Mouse (Mus musculus) CH12.LX (cell line): ENCODE results near the gene Plekha5. TPM values are rescaled to one million over a fixed set of nuclear protein-coding genes. Genes with fewer than 3 reads are reported as not detected.

Experiments used
- DNase-seq: peaks from one replicate; pipeline ENCODE4 v3.0.0-alpha.2; 2013; ENCODE audit errors: extremely low read depth
- H3K27ac ChIP-seq: 2 replicates; pipeline ENCODE4 v1.5.1; 2012; ENCODE audit warnings: low read depth, mild to moderate bottlenecking, control low read depth, moderate library complexity; ENCODE audit not compliant: insufficient read depth
- H3K27me3 ChIP-seq: replicated peaks from 2 replicates; pipeline ENCODE3; 2012; ENCODE audit warnings: inconsistent platforms
- H3K36me3 ChIP-seq, 2 experiments: replicated peaks in 1 of 2; 2 replicates each; pipeline versions ENCODE3 to v1.6.1; 2012; ENCODE audit warnings: inconsistent platforms in 1 of 2, low read length in 1 of 2, mild to moderate bottlenecking in 1 of 2, mixed read lengths in 1 of 2, moderate library complexity in 1 of 2; ENCODE audit not compliant: control insufficient read depth in 1 of 2, insufficient read depth in 1 of 2
- H3K4me1 ChIP-seq, 2 experiments: 2 replicates each; pipeline ENCODE4 v1.6.1; 2012; ENCODE audit warnings: inconsistent platforms in 1 of 2, moderate library complexity in 1 of 2; ENCODE audit not compliant: insufficient read depth in 2 of 2, control insufficient read depth in 1 of 2
- H3K4me2 ChIP-seq: 2 replicates; pipeline ENCODE4 v1.6.1; 2012; ENCODE audit warnings: low read depth, mild to moderate bottlenecking, control low read depth; ENCODE audit not compliant: poor library complexity, insufficient read depth, severe bottlenecking
- H3K4me3 ChIP-seq, 3 experiments: fragments of 150-350 bp in 1 of 3; sonication (generic) in 1 of 3; replicated peaks in 1 of 3; 2 replicates each; pipeline versions ENCODE3 to v1.5.1; 2011 to 2012; ENCODE audit warnings: low read depth in 2 of 3, low read length in 2 of 3, mild to moderate bottlenecking in 2 of 3, moderate library complexity in 2 of 3, control low read depth in 1 of 3, improper control_type of control experiment in 1 of 3, inconsistent platforms in 1 of 3, mixed read lengths in 1 of 3; ENCODE audit not compliant: poor library complexity in 1 of 3
- H3K79me2 ChIP-seq: replicated peaks from 2 replicates; pipeline ENCODE4 v1.6.1; 2012; ENCODE audit warnings: mild to moderate bottlenecking, moderate library complexity; ENCODE audit not compliant: control insufficient read depth, poor library complexity, insufficient read depth, severe bottlenecking; ENCODE audit errors: extremely low read depth
- H3K9ac ChIP-seq: 2 replicates; pipeline ENCODE4 v1.6.1; 2012; ENCODE audit warnings: low read depth, mild to moderate bottlenecking, control low read depth, moderate library complexity; ENCODE audit not compliant: insufficient read depth
- H3K9me3 ChIP-seq: replicated peaks from 2 replicates; pipeline ENCODE3; 2012; ENCODE audit warnings: low read length, inconsistent platforms, mixed read lengths
- BHLHE40 ChIP-seq: IDR thresholded peaks from 2 replicates; pipeline ENCODE4 v1.6.1; 2011; ENCODE audit warnings: mild to moderate bottlenecking, low read depth, low read length, improper control_type of control experiment
- CHD1 ChIP-seq: IDR thresholded peaks from 2 replicates; pipeline ENCODE4 v1.6.1; 2012; ENCODE audit warnings: low read depth, low read length, improper control_type of control experiment, inconsistent platforms
- ELF1 ChIP-seq: IDR thresholded peaks from 2 replicates; pipeline ENCODE4 v1.6.1; 2014; ENCODE audit warnings: low read depth, mild to moderate bottlenecking, inconsistent platforms, low read length, improper control_type of control experiment
- ETS1 ChIP-seq: conservative IDR thresholded peaks from 2 replicates; pipeline ENCODE4 v1.6.1; 2012; ENCODE audit warnings: low read depth, mild to moderate bottlenecking, inconsistent platforms, low read length, improper control_type of control experiment, moderate library complexity
- GABPA ChIP-seq: IDR thresholded peaks from 2 replicates; pipeline ENCODE4 v1.6.1; 2012; ENCODE audit warnings: low read depth, low read length, improper control_type of control experiment, inconsistent platforms; ENCODE audit not compliant: insufficient replicate concordance
- HCFC1 ChIP-seq: IDR thresholded peaks from 2 replicates; pipeline ENCODE4 v1.6.1; 2012; ENCODE audit warnings: low read depth, mild to moderate bottlenecking, inconsistent platforms, low read length, improper control_type of control experiment
- IRF4 ChIP-seq: IDR thresholded peaks from 2 replicates; pipeline ENCODE4 v1.6.1; 2014; ENCODE audit warnings: low read depth, mild to moderate bottlenecking, inconsistent platforms, low read length, improper control_type of control experiment
- JUN ChIP-seq: IDR thresholded peaks from 2 replicates; pipeline ENCODE4 v1.6.1; 2011; ENCODE audit warnings: low read depth, mild to moderate bottlenecking, low read length, improper control_type of control experiment, moderate library complexity; ENCODE audit not compliant: insufficient read depth
- JUND ChIP-seq: conservative IDR thresholded peaks from 2 replicates; pipeline ENCODE4 v1.6.1; 2011; ENCODE audit warnings: low read depth, low read length, improper control_type of control experiment
- KAT2A ChIP-seq: IDR thresholded peaks from 2 replicates; pipeline ENCODE4 v1.6.1; 2012; ENCODE audit warnings: low read length, improper control_type of control experiment, inconsistent platforms; ENCODE audit not compliant: insufficient replicate concordance
- MAFK ChIP-seq: IDR thresholded peaks from 2 replicates; pipeline ENCODE4 v1.6.1; 2011; ENCODE audit warnings: low read length, improper control_type of control experiment; ENCODE audit not compliant: insufficient replicate concordance
- MAX ChIP-seq: IDR thresholded peaks from 2 replicates; pipeline ENCODE4 v1.6.1; 2011; ENCODE audit warnings: low read length, improper control_type of control experiment
- MXI1 ChIP-seq: IDR thresholded peaks from 2 replicates; pipeline ENCODE4 v1.6.1; 2011; ENCODE audit warnings: mild to moderate bottlenecking, low read depth, low read length, improper control_type of control experiment
- MYC ChIP-seq: IDR thresholded peaks from 2 replicates; pipeline ENCODE4 v1.6.1; 2011; ENCODE audit warnings: low read depth, mild to moderate bottlenecking, improper control_type of control experiment, low read length
- NELFE ChIP-seq: IDR thresholded peaks from 2 replicates; pipeline ENCODE4 v1.6.1; 2011; ENCODE audit warnings: low read depth, low read length, improper control_type of control experiment
- NRF1 ChIP-seq: IDR thresholded peaks from 2 replicates; pipeline ENCODE4 v1.6.1; 2014; ENCODE audit warnings: low read depth, mild to moderate bottlenecking, inconsistent platforms, low read length, improper control_type of control experiment, moderate library complexity
- PAX5 ChIP-seq: IDR thresholded peaks from 2 replicates; pipeline ENCODE4 v1.6.1; 2012; ENCODE audit warnings: low read length, inconsistent platforms, mixed read lengths
- POLR2AphosphoS2 ChIP-seq: IDR thresholded peaks from 2 replicates; pipeline ENCODE4 v1.6.1; 2011; ENCODE audit warnings: low read depth, low read length, improper control_type of control experiment
- RAD21 ChIP-seq: IDR thresholded peaks from 2 replicates; pipeline ENCODE4 v1.6.1; 2011; ENCODE audit warnings: low read depth, mild to moderate bottlenecking, low read length, improper control_type of control experiment, moderate library complexity
- RCOR1 ChIP-seq: conservative IDR thresholded peaks from 2 replicates; pipeline ENCODE4 v1.6.1; 2012; ENCODE audit warnings: low read depth, mild to moderate bottlenecking, inconsistent platforms, low read length, improper control_type of control experiment
- SIN3A ChIP-seq: IDR thresholded peaks from 2 replicates; pipeline ENCODE4 v1.6.1; 2012; ENCODE audit warnings: low read length, improper control_type of control experiment, inconsistent platforms
- SMC3 ChIP-seq: IDR thresholded peaks from 2 replicates; pipeline ENCODE4 v1.6.1; 2011; ENCODE audit warnings: low read depth, low read length, improper control_type of control experiment
- TCF12 ChIP-seq: IDR thresholded peaks from 2 replicates; pipeline ENCODE4 v1.6.1; 2014; ENCODE audit warnings: low read depth, mild to moderate bottlenecking, inconsistent platforms, low read length, improper control_type of control experiment
- UBTF ChIP-seq: IDR thresholded peaks from 2 replicates; pipeline ENCODE4 v1.6.1; 2012; ENCODE audit warnings: low read depth, mild to moderate bottlenecking, inconsistent platforms, low read length, improper control_type of control experiment, moderate library complexity
- USF2 ChIP-seq: conservative IDR thresholded peaks from 2 replicates; pipeline ENCODE4 v1.6.1; 2011; ENCODE audit warnings: low read depth, low read length, improper control_type of control experiment
- ZC3H11A ChIP-seq: IDR thresholded peaks from 2 replicates; pipeline ENCODE4 v1.6.1; 2012; ENCODE audit warnings: low read depth, mild to moderate bottlenecking, inconsistent platforms, low read length, improper control_type of control experiment
- ZKSCAN1 ChIP-seq: IDR thresholded peaks from 2 replicates; pipeline ENCODE4 v1.6.1; 2012; ENCODE audit warnings: low read depth, inconsistent platforms, low read length, improper control_type of control experiment, borderline replicate concordance
- ZMIZ1 ChIP-seq: IDR thresholded peaks from 2 replicates; pipeline ENCODE4 v1.6.1; 2012; ENCODE audit warnings: low read depth, mild to moderate bottlenecking, inconsistent platforms, low read length, improper control_type of control experiment
- ZNF384 ChIP-seq: IDR thresholded peaks from 2 replicates; pipeline ENCODE4 v1.6.1; 2012; ENCODE audit warnings: low read depth, low read length, improper control_type of control experiment, inconsistent platforms
- dilution Hi-C: fragments of 300-500 bp; cut with MboI; formaldehyde crosslinking; loops from 2 replicates; pipeline ENCODE4 v1.14.3; 2020; ENCODE audit warnings: low sequenced_read_pairs; ENCODE audit not compliant: extremely low pct_unique_long_range_greater_than_20kb, extremely low pct_ligation_motif_present
- in situ Hi-C: fragments of 300-500 bp; cut with MboI; formaldehyde crosslinking; loops from 3 replicates; pipeline ENCODE4 v1.14.3; 2019; ENCODE audit warnings: low sequenced_read_pairs, low pct_ligation_motif_present, low pct_unique_long_range_greater_than_20kb, mixed read lengths
- polyA plus RNA-seq: library from polyadenylated mRNA; unstranded; fragments of >175 nt; gene quantifications from 2 replicates; pipeline ENCODE4 v1.2.1, GENCODE M21; 2012; ENCODE audit warnings: low read depth; ENCODE audit not compliant: insufficient read length
- total RNA-seq, 2 experiments: library from RNA; depleted of rRNA; stranded (reverse); fragments of 300-350 nt in 1 of 2; fragments of >200 nt in 1 of 2; gene quantifications; 2 replicates each; pipeline ENCODE4 v1.2.3; 2012 to 2014

Gene Plekha5
- total and polyA plus RNA-seq, 3 experiments = 0.12 to 0.38 (median 0.27) TPM

DNA sequence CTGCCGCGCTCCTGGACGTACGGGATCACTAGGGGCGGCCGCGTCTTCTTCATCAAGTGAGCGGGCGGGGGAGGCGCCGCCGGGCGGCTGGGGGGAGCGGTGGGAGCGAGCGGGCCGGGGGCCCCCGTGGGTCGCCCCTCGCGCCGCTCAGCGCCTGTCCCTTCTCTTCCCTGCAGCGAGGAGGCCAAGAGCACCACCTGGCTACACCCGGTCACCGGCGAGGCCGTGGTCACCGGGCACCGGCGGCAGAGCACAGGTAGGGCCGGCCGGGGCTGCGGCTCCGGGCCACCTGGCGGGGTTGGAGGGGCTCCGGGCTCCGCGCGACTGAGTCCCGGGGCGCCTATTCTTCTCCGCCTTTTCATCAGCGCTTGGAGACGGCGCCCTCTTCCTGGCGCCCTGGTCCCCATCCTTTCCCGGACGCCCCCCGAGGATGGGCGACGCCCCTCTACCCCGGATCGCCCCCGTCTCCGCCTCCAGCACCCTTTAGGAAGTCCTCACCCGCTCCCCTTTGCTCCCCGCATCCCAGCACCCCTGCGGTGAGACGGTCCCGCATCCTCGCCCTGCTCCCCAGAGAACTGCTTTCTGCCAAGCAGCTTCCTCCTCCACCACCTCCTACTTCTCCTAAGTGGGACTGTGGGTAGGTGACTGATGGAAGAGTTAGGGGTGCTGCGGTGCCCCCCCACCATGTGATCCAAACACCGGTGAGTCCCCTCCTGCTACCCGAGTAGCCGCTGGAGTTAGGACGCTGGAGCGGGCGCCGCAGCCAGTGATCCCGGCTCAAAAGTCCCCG, 542 bp downstream of the Plekha5 start:
- Histone ChIP-seq H3K4me3 (no peak overlapping the region), H3K79me2 (no peaks in the 10 kb centered on the region), H3K4me2 (no peak overlapping the region), H3K9me3 (peaks cover 40% of the 10 kb centered on the region), H3K27ac (no peak overlapping the region), H3K9ac (no peak overlapping the region), H3K27me3 (no peaks in the 10 kb centered on the region), H3K36me3 (no peaks in the 10 kb centered on the region), H3K4me1 (no peaks in the 10 kb centered on the region)
- dilution Hi-C loops = no loop called here
- no peak for DNase-seq
- TF ChIP-seq RAD21 = no peak
- TF ChIP-seq MAFK = no peak
- TF ChIP-seq JUND = no peak
- TF ChIP-seq ETS1 = no peak
- no peak for TF ChIP-seq GABPA
- TF ChIP-seq NRF1 = no peak
- TF ChIP-seq CHD1 = no peak
- TF ChIP-seq ZMIZ1 = no peak
- no peak for TF ChIP-seq HCFC1
- no peak for TF ChIP-seq JUN
- TF ChIP-seq ZNF384 = no peak
- TF ChIP-seq NELFE = no peak
- no peak for TF ChIP-seq POLR2AphosphoS2
- TF ChIP-seq PAX5 = no peak
- no peak for TF ChIP-seq ZC3H11A
- TF ChIP-seq MAX = no peak
- TF ChIP-seq TCF12 = no peak
- no peak for TF ChIP-seq SMC3
- TF ChIP-seq BHLHE40 = no peak
- no peak for TF ChIP-seq SIN3A
- in situ Hi-C loops = no loop called here

DNA sequence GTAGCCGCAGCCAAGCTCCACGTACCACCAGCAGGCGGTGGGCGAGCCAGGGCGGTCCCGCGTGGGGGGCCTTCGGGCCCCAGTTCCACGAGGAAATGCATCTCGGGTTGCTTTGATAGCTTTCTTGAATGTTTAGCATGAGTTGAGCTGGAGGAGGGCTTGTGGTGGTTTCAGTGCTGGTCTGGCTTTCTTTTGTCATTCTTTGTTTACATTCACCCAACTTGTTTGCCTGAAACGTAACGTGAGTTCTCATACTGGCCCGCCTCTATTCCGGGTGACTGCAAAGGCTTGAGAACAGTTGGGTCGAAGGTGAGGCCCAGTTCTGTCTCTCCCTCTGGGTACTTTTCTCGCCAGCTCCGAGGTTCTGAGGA, 1.1 kb downstream of the Plekha5 start:
- no peak overlapping the region for H3K9ac ChIP-seq
- TF ChIP-seq TCF12 = no peak
- TF ChIP-seq GABPA = no peak
- no peak for TF ChIP-seq RAD21
- no peak for TF ChIP-seq ZMIZ1
- TF ChIP-seq USF2 = no peak
- TF ChIP-seq MYC = no peak
- TF ChIP-seq ZKSCAN1 = no peak
- TF ChIP-seq MAFK = no peak
- no peak for TF ChIP-seq IRF4
- TF ChIP-seq KAT2A = no peak
- no peak for TF ChIP-seq JUN
- TF ChIP-seq MXI1 = no peak
- no peak for TF ChIP-seq ELF1
- no peak for TF ChIP-seq RCOR1
- TF ChIP-seq UBTF = no peak
- H3K79me2 ChIP-seq = no peaks in the 10 kb centered on the region
- H3K27ac ChIP-seq = no peak overlapping the region
- no peaks in the 10 kb centered on the region for H3K36me3 ChIP-seq
- in situ Hi-C loops (no loop called here), dilution Hi-C loops (no loop called here)
- H3K4me2 ChIP-seq = no peak overlapping the region
- no peak for DNase-seq
- no peaks in the 10 kb centered on the region for H3K4me1 ChIP-seq
- no peaks in the 10 kb centered on the region for H3K27me3 ChIP-seq
- H3K9me3 ChIP-seq = peaks cover 36% of the 10 kb centered on the region
- no peak overlapping the region for H3K4me3 ChIP-seq
